Mouse (Mus musculus) cerebellum, adult 11-12 months (tissue): ENCODE measurements at regions not wholly inside any gene's neighbourhood (a gene's known extent, or its start where the extent isn't known, plus 50 kb on each side); places are given as distances from the start of the nearest gene placed in this dataset.
A peak's percentile ranks its signal among the peaks of the same experiment; 100 is the strongest.

Experiments used
- DNase-seq: peaks from one replicate; pipeline ENCODE4 v3.0.0; 2022

DNA sequence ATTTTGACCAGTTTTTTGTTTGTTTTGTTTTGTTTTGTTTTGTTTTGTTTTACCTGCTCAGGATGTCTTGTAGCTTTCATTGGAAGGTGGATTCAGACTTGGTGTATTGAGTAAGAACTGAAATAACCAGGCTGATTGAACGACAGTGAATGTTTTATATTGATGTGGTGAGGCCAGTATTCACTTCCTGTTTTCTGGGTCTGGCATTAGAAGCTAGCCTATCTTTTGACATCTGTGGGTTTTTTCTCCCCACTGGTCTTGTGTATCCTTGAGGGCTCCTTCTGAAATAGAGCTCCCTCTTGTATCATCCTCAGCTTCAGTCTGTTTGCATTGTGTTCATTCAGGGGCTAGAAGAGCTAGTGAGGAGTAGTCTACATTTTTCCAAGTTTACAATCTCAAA lies 175.5 kb downstream of the 1700129C05Rik start:
- no peak for DNase-seq

DNA sequence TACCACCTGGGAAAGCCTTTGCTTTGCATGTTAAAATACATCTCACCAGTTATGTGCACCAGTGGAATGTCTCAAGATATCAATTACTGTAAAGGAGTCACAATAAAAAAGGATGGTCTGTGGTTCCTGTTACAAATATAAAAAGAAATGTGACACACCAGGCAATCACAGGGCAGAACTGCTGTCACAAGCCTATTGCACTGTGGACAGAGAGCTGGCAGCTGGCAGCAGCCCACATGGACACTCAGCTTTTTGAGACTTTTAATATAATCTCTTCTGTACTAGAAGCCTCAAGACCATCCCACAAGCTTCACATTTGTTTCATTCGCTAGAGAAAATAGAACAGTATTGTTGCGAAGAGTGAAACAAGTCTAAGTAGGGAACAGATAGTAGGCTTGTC lies 197.7 kb downstream of the 1700129C05Rik start:
- DNase-seq, result no peak

DNA sequence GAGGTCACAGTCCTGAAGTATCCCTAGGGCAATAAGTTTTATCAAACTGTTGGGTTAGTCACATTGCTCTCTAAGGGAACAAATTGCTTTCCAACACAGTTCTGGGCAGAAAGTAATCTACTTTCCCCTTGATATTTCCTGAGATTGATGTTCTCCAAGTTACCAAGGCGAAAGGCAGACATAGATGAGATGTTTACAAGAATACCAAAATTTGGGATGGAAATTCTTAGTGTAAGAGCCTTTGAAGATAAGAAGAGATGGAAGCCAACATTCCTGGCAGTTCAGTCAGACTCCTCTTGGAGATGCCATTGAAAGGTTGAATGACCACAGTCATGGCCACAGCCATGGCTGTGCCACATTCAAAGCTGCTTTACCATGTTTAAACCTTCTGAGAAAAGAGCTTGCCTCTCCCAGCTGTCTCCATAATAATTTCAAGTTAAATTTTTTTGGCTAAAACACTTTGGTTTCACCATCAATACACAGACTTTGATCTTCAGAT lies 199.4 kb downstream of the 1700129C05Rik start:
- no peak for DNase-seq

DNA sequence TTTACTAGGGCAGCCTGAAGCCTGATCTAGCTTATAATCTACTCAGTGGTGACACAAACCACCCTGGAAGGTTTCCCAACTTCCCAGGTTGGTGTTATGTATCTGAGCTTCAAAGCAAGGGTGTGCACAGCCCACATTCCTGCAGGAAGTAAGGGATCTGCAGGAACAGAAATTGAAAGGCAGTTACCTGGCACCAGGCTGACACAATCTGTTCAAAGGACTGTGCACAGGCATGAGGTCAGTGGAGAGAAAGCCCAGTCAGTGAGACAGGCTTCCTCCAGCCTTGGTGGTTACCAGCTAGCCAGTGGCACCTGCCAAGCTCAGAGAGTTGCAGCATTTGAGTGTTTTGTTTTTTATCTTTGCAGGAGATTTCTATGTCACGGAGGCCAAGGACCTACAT lies 203.6 kb downstream of the 1700129C05Rik start:
- DNase-seq, result peak; percentile 96

DNA sequence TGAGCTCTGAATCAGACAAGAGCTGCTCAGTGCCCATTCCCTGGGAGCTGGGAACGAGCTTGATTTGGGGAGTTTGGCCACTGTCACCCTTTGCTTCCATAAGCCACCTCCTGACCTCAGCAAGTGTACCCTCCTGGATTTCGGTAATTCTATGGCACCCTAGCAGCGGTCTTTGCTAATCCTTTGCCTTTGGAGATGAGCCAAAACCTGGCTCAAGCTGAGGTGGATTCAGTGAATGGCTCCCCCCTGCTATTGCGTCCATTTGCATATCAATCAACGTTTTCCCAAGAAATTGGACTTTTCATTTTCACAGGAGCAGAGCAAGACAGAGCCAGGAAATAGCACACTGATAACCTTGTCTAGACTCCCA lies 204.1 kb downstream of the 1700129C05Rik start:
- peak; percentile 54 for DNase-seq

DNA sequence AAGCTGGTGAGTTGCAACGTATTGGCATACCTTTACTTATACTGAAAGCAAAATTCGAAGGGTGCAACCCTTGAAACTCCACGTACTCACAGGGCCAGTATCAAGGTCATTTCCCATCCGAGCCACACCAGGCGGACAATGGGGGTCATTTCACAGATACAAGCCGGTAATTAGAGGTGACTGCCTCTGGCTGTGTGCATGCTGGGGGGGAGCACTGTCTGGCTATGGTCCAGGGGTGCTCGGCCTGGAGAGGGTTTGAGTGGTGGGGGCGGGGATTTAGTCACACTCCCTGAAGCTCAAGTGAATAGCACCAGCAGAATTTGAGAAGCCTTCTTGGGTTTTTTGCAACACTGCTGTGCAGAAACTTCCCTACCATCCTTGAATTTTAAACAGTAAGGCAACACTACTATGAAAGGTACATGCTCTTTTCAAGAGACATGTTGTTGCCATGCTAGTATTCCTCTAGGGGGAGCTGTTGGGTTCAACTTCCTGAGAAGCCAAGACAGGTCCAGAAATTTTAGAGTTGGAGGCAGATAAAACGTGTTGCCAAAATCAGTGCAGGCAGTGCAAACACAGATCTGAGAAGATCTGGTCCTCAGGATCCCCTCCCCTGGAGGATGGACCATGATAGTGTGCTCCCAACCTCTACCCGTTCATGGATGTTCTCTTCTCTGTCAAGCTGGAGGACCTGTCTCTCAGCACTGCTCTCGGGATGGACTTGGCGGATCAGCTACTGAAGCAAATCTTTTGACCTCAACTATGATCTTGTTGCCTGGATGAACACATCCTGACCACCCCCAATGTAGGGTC lies 204.7 kb downstream of the 1700129C05Rik start:
- DNase-seq, result peak; percentile 49

DNA sequence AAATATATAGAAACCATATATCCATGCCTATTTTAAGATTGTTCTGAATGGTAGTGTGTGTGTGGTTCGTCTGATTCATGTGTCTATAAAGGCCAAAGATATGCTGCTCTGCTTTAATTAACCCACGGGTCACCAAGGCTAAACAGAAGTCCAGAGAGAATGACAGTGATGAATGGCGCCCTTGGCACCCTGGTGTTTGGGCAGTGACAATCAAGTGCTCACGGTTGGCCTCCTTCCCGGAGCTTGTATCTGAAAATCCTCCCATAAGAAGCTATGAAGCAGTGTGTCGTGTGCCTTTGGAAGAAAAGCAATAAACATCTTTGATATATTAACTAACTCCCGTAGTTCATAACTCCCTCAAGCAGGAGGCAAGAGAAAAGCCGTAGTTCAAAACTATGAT lies 205.4 kb downstream of the 1700129C05Rik start:
- peak; percentile 42 for DNase-seq

DNA sequence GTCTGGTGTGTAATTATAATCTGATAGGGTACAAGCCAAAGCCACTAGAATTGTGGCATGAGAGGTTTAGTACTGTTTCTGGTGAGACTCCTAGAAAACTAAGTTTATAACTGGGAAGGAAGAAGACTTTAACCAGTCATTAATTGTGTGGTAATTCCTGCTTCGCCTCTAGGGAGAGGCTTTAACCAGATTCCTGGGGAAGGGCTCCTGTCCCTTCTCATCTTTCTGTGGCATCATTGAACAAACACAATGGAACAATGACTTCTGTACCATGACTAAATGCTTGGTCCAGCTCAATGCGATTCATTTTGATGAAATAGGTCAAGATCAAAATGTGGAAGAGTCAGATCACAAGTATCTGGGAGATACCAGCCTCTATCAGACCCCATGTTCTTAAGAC lies 206.6 kb downstream of the 1700129C05Rik start:
- DNase-seq, result no peak

DNA sequence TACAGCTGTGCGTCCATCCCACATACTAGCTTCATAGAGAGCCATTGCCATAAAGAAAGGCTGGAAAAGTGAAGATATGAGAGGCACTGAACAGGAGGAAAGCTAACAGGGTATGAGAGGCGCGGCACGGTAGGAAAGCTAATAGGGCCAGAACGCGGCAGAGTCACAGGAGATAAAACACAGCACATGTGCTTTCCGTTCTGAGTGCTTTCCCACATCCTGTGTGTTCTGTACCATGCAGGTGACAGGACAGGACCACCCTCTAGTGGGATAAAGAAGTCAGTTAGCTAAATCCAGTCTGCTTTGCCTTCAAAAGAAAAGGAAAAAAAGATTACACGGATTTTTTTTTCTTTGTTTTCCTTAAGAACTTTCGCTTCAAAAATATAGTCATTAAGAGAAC lies 224.8 kb downstream of the 1700129C05Rik start:
- DNase-seq, result no peak

DNA sequence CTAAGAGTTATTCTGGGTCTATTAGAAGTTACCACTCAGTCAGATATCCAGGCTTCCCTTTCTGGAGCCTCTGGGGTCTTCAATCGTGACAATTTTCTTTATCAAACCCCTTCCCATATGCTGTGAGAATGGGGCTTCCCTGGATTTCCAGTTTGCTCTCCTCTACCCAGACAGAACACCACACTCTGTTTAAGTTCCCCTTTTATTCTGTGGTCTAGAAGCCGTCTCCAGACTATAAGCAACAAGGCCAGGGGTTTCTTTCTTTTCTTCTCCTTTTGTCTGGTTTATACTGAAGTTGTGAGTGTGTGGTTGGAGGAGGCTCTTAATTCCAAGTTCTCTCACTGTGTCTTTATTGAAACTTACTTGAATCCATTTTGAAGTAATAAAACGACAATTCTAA lies 225.5 kb downstream of the 1700129C05Rik start:
- DNase-seq, result no peak

DNA sequence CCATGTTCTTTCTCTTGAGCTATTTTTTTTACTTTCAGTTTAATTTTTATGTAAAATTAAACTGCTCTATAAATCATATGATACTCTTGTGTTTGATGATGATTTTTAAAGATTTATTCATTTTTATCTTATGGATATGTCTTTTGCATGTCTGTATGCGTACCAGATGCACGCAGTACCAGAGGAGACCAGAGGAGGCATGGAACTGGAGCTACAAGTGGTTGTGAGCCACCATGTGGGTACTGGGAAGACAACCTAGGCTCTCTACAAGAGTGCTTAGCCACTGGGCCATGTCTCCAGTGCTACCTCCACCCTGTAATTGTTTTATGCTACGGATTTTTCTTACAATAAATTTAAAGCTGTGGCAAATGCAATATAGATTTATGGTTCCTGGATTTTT lies 227.8 kb downstream of the 1700129C05Rik start:
- DNase-seq, result no peak

DNA sequence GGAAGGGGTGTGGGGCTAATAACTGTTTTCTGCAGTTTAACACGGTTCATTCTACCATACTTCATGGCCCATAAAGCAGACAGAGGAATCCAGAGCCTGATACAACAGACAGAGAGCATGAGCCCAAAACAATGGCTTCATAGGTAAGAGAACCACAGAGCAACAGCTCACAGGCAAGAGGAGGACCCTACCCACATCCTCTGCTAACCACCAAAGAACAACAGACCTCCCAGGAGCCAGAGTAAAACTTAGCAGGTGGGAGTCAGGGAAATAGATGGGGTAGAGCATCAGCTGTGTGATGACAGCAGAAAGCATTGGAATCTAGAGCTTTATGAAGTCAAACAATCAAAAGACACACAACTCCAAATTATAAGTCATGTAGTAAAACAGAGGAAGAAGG lies 231.8 kb downstream of the 1700129C05Rik start:
- no peak for DNase-seq

DNA sequence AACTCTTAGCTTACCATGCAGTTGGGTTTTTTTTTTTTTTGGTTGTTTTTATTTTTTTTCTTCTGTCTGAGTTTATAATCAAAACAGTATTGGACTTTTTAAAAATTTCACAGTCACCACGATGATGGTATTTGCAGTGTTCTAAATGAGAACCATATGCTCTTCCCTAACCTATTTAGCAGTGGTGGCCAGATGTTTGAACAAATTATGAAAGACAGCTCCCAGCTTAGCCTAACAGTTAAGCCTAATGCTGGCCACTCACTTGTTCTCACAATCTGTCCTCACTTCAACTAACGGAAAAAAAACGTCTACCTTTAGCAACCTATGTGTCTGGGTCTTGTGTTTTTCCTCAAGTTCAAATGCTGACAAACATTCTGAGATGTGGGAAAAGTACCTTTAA lies 234.8 kb downstream of the 1700129C05Rik start:
- no peak for DNase-seq

DNA sequence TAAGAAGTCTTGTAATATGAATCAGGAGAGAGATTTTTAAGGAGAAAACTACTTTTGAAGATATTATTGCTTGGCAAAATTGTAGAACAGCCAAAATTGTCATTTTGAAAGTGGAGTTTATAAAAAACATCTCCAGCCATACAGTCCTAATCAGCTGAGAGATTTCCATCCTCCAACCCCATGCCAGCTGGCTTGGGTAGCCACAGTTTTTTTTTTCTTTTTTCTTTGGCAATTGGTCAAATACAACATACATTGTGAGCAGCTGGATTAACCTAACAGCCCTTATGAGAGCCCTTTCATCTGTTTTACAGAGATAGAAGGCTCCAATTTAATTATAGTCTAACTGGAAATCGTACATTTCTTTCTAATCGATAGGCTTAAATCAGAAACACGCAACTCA lies 235.3 kb downstream of the 1700129C05Rik start:
- DNase-seq, result no peak

DNA sequence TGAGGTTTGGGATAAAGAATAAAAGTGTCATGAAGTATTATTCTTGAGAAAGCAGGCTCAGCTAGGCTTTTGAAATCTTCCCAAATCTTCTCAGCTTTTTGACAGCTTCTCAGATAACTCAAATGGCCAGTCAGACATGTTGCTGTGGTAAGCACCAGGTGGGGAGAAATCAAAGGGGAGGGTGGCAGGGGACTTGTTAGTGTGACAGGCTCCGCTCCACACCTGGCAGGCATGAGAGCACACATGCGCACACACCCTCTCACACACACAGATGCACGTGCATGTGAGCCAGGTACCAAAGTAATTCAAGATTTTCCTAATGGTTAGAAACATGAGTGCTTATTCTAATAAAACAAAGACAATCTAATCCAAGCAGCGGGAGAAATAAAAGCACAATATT lies 236.1 kb downstream of the 1700129C05Rik start:
- DNase-seq, result no peak

DNA sequence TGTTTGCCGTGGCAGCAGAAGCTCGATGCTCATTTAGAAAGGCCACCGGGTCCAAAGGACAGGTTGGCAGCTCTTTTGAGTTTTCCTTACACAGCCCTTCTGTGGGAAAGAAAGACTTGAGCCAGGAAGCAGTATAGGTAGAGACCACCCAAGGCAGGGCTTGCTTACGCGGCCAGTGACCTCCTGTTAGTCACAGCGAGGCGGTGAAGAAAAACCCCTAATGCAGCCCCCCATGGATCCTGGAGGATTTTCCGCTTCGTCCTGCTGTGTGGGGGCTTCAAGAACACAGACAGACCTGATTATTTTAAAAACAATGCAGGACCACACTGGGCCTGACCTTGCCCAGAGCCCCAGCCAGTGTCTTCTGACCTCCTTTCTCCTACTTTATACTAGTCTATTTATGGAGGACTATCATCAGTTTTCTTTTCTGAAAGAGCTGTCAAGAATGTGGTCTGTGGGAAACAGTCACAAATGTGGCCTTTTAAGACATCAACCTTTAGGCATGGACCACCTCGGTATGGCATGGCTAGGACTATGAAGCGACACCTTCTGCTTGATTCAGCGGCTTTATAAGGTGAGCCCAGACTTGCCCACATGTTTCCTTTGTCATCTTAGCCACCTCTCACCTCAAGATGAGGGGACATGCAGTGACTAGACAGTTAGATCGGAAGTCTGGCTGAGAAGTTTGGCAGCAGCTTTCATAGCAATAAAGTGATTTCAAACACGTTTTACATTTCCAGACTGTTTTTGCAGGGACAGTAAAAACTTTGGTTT lies 274.3 kb downstream of the 1700129C05Rik start:
- no peak for DNase-seq

DNA sequence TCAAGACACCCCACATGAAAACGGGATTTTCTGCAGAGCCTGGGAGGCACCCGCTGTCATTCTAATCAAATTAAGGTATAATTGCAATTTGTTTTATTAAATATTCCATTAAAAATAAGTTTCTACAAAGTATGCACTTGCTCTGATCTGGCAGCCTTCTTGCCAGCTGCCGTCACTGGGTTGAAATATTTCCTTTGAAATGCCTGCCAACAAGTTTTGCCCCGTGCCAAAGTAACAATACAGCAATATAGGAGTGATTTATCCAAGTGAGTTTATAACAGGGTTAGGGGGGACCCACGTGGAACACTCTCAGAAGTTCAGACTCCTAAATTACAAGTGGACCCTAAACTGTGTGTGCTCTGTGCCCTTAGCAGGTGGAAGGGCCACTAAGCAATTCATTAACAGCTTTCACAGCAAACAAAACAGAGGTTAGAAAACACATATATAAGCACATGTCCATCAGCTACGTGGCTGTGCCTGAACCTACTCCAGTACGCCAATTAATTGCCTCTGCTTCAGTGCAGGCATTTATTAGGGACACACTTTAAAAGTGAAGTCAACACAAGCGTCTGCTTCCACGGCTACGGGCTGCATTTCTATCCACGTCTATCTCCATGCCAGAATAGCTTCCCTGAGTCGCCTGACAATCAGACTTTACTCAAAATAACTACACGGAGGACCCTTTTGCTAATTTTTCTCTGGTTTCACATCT lies 275.1 kb downstream of the 1700129C05Rik start:
- no peak for DNase-seq

DNA sequence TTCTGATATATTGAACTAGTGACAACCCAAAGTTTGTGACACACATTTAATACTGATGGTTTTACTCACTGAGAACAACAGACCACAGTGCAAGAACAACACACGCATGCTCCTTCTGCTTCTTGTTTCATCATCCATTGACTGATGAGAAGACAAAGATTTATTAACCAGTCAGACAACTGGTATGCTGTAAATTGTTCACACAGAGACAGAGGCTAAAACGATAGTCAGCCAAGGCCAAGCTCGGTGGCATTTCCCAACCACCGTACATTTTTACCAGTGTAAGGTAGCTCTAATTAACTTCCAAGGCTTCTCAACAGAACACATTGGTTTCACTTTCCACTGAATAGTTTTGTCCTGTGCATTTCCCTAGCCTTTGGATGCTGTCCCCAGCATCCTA lies 287.8 kb downstream of the 1700129C05Rik start:
- no peak for DNase-seq

DNA sequence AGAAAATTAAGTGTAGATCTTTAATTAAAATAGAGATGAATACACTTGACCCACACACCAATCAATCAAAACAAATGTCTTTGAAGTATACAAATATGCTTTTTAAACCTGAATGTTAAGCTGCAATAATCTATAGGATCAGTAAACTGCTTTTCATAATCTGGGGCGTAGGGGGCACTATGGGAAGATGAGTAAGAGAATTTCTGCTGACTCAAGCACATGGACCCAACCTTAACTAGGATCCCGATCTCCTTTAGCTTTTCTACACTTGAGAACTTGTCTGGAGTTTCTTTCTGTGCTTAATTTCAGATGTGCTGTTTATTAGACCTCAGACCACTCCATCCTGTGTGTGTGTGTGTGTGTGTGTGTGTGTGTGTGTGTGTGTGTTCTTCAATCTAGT lies 298.1 kb downstream of the 1700129C05Rik start:
- no peak for DNase-seq

DNA sequence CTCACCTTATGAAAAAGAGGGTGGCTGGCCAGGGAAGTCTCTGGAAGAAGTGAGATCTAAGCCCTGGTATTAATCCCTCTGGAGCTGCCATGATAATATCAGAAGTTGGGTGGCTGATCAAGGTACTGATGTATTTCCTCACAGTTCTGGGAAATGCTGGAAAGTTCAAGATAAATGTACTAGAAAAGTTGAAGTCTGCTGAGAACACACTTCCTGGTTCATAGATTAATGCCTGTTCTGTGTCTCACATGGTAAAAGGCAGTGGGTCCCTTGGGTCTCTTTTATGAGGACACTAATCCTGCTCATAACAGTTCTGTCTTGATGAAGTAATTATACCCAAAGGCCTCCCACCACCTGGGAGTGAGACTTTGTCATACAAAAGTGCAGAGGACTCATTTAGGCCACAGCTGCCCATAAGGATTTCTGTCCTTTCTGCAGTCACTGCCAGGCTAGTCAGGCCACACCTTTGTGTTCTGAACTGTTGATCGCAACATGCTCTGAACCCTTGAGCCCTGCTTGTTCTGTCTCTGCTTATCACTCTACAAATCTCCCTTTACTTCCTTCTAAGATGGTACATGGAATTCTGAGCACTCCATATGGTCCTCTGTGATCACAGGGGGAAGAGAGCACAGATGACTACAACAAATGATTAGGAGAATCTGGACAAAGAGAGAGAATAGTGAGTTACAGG lies 300.4 kb downstream of the 1700129C05Rik start:
- DNase-seq, result no peak

DNA sequence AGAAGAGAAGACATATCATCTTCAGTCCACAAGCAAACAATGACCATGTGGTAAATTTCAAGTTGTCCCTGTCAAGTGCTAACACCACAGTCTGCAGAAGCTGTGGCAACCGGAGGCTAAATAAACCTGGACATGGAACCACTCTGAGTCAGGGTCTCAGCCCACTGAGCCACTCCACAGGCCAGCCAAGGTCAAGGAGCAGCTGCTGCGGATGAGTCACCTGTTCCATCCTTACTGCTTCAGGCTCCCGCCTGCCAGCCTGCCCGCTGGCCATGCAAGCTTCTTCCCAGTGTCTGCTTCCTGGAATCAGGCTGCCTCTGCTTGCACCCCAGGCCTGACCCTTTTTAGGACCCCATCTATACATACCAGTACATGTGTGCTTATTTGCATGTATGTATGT lies 319.8 kb downstream of the 1700129C05Rik start:
- DNase-seq, result no peak

DNA sequence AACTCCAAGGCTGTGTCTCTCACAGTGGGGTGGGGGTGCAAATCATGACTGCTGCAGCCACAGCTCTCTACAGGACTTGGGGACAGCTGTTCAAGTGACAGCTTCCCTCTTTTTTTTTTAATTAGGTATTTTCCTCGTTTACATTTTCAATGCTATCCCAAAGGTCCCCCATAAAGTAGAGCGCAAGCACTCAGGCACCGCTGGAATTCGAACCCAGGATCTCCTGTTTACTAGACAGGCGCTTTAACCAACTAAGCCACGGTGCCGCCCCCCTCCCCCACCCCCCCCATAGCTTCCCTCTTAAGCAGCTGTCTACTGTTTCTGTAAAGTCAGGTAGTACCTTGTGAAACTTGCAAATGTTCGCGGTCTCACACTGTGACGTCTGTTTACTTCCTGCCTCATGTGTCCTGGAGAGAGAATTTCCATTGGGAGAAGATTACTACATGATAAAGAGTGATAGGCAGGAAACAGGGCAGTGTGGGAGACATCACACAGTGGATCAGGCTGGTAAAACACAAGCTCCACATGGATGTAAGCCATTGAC lies 324.7 kb downstream of the 1700129C05Rik start:
- no peak for DNase-seq

DNA sequence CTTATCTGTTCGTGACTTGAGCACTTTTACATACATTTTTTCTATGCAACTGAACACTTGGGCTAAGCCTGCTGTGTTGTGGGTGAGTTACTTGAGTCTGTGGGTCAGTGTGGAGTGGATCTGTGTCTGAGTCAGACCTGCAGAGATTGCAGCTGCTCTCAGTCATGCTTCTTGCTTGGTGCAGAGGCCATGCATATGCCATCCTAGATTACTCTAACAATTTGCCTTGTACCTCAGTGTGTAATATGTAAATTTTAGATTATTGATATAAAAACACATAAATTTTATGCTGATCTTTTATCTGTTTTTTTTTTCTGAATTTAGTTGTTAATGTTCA lies 326.2 kb downstream of the 1700129C05Rik start:
- DNase-seq, result no peak
